Mouse (Mus musculus): ENCODE data around the gene Nanos1.

Gene Nanos1

DNA sequence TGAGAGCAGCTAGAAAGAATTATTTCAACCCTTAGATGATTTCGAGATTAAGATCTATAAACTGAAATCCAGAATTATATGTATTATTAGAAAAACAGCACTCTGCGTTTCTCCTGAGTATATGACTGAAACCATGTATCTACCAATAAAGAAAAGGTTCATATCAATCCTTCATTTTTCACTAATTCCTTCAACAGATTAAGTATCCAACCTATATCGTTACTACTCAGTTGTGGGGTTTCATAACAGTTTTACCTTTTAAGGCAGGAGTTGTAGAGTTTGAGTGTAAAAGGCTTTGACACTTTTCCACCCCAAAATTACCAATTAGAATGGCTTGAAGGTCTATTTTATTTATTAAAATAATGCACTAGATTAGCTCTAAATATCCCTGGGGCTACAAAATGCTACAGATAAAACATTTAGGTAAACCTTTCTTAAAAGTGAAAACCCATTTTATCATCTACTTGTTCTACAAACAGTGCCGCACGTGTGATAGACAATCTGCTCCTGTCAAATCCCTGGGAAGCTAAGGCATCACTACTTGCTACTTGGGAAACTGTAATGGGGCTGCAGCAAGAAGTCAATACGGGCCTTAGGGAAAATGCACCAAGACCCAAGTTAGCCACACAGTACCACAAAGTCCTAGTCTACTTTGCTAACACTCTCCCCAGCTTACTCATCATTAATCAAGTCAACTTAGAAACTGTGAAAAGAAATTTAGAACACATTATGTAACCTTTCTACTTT is 32.6 kb downstream of the Nanos1 start:
- DNase-seq (ENCODE audit: low read depth in 1 of 2, low spot score in 2 of 2) = no peak

DNA sequence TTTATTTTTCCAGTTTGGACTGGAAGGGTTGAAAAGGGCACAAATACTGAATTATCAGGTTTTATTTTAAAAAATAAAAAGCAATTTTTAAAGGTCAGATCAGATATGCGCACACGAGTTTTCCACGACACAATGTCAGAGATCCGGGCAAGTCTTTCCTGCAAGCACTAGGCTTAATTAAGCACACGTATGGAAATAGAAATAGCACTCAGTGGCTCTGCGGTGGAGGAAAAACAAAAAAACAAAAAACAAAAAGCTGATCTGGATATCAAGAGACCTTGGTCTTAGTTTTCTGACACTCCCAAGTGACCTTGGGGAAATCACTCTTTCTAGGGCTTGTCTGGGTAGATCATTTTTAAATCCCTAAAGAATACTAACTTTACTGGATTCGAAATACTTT is 33.7 kb downstream of the Nanos1 start:
- DNase-seq (ENCODE audit: low read depth in 1 of 2, low spot score in 2 of 2) = no peak

DNA sequence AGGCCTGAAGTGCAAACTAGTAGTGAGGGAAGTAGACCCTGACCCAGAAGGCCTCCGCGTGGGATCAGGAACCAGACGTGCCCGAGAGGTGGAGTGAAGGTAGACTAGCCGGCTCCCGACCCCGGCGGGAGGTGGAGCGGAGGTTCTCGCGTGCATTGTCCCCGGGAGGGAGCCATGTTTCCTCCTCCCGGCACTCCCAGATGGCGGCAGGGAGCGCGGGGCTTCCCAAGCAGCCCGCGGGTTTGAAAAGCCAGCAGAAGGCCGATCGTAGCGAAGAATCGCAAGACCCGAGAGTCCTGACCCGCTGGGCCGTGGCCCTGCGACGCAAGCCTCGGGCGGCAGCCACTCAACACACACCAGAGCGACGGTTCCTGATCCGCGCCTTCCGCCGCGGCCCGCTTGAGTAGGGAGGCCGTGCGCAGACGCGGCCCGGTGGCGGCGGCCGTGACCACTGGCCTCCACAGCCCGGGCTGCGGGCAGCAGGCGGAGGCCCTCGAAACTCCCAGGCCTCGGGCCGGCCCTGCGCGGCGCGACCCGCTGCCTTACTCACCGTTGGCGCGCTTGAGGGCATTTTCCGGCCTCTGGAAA is 34.2 kb downstream of the Nanos1 start:
- DNase-seq (ENCODE audit: low read depth in 1 of 2, low spot score in 2 of 2) = no peak

DNA sequence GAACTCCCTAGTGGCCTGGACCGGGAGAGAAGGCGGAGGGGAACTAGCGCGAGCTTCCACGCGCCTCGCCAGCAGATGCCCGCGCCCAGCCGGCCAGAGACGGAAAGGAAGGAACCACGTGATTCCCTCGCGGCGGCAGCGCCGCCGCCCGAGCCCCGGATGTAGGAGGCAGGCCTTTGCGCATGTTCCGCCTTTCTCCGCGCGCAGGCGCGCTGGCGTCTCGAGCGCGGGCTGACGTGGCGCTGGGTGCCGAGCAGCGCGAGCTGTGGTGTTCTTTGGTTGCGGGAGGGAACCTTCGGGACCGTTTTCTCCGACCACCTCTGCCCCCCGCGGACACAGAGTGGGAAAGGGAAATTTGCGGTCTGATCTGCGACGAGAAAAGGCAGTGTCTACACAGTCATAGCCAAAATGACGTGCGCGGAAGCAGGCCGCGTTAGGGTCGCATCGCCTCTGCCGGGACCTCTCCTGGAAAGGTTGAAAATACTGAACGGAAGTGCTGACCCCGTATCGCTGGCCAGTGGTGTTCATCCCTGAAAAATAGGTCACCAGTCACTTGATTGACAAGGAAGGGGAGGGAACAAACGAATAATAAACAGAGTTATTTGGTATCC is 34.9 kb downstream of the Nanos1 start, which contains the start of gene Eif3a:
Gene Eif3a (minus strand): TSS at position 108 of the 611 bp plus-strand sequence.
- peak; percentile 89 to 93 for DNase-seq (ENCODE audit: low read depth in 1 of 2, low spot score in 2 of 2)

DNA sequence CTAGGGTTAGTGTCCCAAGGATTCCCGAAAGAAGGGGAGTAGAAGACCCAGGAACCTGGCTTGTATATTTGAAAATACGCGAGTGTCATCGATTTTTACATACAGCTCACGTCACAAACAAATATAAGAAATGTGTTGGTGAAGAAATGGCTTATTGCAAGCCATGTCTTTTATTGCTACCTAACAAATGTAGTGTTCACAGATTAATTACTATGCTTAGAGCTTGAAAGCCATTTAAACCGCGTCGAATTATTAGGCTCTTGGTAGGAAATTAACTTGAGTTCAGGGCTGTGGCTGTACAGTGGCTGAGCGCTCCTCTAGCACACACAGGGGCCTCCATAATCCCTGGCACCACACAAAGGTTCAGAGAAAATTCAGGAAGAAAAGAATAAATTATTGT is 35.4 kb downstream of the Nanos1 start:
- no peak for DNase-seq (ENCODE audit: low read depth in 1 of 2, low spot score in 2 of 2)

DNA sequence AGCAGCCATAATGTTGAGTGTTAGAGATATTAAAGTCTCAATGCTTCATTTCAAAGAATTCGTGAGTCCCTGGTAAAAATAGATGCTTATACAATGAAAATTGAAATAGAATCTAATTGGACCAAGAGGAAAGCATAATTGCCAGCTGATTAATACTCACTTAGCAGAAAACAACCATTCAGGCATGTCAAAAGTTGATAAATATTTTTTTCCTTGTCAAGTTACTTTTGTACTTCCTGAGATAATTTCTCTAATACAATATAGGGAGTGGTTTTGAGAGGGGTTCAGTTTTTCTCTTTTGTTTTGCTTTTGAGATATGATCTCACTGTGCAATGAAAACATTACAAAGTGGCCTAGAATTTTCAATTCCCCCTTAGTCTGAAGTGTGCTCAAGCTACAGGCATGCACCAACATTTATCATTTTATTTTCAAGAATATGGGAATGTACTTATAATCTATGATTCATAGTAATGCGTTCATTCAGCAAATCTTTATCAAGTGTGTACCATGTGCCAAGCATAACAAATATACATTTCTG is 37.5 kb downstream of the Nanos1 start:
- DNase-seq (ENCODE audit: low read depth in 1 of 2, low spot score in 2 of 2) = no peak

DNA sequence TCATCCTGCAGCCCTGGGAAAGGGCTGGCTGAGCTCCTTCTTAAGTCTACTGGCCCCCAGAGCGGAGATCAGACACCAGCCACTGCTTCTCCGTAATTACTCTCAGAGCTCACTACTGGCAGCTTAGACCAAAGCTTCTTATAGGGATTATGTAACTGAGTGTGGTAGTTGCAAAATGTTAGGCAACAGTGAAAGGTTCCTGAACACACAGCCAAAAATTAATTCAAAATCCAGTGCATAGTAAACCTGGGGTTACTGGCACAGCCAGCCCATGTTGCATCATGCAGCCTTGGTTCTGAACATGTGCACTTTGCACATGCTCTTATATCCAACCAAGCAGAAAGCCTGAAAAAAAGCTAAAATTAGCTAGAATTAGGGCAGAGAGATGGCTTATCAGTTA is 39.5 kb downstream of the Nanos1 start:
- DNase-seq (ENCODE audit: low read depth in 1 of 2, low spot score in 2 of 2) = no peak

DNA sequence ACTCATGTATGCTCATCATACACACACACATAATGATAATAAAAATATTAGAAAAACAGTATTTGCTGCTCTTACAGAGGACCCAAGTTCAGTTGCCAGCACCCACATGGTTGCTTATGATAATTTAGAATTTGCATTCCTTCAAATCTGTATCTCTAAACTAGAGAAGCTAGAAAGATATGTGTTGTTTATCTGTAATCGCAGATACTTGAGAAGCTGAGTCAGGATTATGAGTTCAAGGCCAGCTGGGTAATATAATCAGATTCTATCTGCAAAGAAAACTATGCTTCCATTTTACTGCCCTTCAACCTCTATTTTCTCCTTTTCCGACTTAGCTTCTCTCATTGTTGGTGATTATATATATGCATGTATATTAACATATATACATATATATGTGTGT is 41.6 kb downstream of the Nanos1 start:
- DNase-seq (ENCODE audit: low read depth in 1 of 2, low spot score in 2 of 2) = no peak

DNA sequence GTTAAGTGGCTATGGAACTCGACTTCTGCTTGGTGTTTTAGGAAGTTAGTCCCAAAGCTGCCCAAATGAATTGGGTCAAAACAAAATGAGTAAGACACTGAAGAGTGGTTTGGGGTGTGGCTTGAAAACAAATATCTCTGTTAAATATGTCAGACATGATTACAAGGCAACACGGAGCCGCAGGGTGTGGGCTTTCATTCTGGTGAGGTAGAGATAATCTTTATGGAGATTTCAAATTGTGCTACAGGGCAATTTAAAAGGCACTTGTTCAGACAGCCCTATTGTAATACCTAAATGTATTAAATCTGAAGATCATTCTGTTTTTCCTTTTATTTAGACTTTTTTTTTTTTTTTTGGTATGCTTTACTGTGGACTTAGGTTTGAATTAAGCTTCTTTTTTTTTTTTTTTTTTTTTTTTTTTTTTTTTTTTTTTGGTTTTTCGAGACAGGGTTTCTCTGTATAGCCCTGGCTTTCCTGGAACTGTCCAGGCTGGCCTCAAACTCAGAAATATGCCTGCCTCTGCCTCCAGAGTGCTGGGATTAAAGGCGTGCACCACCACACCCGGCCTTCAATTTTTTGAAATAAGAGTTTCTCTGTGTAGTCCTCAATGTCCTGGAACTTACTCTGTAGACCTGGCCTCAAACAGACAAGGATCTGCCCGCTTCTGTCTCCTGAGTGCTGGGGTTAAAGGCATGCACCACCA is 44.2 kb downstream of the Nanos1 start:
- no peak for DNase-seq (ENCODE audit: low read depth in 1 of 2, low spot score in 2 of 2)

DNA sequence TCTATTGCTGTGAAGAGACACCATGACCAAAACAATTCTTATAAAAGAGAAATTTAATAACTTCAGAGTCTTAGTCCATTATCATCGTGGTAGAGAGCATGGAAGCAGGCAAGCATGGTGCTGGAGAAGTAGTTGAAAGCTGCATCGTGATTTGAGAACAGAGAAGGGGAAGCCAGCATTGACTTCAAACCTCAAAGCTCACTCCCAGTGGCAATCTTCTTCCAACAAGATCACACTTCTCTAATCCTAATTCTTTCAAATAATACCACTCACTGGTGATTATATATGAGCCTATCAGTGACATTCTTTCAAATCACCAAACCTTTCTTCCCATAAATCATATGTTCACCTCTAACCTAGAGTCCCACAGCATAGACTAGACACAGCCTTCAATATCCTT is 49.1 kb downstream of the Nanos1 start:
- no peak for DNase-seq (ENCODE audit: low read depth in 1 of 2, low spot score in 2 of 2)
